Mouse (Mus musculus) hindlimb bud, embryonic 11.5 days (tissue): ENCODE measurements around the gene Atp2a1.
A peak's percentile ranks its signal among the peaks of the same experiment; 100 is the strongest.
"Not testable (repeated sequence)": the region's sequence is repeated elsewhere in the genome, so short reads cannot be mapped to it uniquely, and the experiment has no call there.

Experiments used
- DNase-seq: peaks from one replicate; pipeline ENCODE4 v3.0.0-alpha.2; 2012; ENCODE audit warnings: low read depth, low spot score; ENCODE audit errors: extremely low spot score

Atp2a1 gene

GRCm38 (mm10) chr7:126463004-126463403 lies at the start of gene Atp2a1:
TSS of gene Atp2a1 (minus strand) at chr7:126463108.
- no peak for DNase-seq

DNA sequence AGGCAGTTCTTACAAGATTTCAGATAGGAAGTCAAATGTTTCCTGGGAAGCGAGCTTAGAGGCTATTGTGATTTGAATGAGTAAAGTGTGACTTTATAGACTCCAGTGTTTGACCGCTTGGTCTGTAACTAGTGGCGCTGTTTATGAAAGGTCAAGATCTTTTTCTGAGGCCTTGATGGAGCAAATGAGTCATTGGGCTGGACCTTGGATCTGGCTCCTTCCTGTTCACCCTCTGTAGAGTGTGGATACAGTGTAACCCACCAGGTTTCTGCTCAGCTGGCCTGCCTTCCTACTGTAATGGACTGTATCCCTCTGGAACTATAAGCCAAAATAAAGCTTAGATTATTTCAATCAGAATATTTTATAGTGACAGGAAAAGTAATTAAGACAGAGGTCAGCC lies 48.4 kb upstream of the Atp2a1 start:
- no peak for DNase-seq

DNA sequence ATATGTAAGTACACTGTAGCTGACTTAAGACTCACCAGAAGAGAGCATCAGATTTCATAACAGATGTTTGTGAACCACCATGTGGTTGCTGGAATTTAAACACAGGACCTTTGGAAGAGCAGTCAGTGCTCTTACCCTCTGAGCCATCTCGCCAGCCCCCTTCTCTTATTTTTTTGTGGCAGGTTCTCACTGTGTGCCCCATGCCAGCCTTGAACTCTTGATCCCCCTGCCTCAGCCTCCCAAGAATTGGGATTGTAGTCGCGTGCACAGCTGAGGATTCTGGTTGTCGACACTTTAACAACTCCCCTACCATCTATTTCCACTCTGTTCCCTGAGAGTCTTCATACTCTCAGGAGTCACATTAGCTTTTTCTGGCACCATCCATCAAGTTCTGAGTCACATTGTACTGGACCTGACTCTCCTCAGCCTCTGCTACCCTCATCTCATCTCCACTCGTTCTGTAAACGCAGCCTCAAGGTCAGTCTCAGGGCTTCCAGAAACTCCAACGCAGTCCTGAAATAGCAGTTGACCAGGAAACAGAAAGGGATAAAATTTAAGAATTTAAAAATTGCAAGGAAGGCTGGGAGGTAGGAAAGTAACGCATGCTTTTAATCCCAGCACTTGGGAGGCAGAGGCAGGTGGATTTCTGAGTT lies 44.3 kb upstream of the Atp2a1 start:
- DNase-seq, result no peak

GRCm38 (mm10) chr7:126504913-126505312 lies 42.0 kb upstream of the Atp2a1 start:
- DNase-seq, result no peak

DNA sequence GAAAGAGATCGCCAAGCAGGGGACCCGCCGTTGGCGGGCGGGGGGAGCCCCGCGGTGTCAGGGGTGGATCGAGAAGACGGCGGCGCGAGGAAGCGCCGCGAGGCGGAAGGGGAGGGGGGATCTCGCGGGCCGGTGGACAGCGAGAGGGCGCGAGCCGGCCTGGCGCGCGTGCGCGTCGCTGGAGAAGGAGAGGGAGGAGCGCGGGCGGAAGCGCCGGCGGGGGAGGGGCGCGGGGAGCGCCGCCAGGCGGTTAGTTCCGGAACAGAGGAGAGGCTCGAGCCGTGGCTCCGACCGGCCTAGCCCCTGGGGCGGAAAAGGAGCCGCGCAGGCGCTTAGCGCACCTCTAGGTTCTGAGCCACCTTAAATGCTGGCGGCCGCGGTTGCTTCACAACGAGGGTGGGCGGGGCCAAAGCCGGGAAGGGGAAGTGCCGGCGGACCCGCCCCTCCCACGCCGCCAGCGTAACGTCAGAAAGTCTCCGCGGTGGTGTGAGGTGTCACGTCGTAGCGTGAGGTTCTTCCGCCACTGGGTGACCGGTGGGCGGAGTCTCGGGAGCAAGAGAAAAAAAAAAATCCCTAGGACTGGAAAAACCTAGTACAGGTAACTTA lies 40.5 kb upstream of the Atp2a1 start, which contains the start of gene Atxn2l:
Gene Atxn2l (minus strand): TSS at position 165 of the 606 bp plus-strand sequence.
- DNase-seq, result peak; percentile 92

DNA sequence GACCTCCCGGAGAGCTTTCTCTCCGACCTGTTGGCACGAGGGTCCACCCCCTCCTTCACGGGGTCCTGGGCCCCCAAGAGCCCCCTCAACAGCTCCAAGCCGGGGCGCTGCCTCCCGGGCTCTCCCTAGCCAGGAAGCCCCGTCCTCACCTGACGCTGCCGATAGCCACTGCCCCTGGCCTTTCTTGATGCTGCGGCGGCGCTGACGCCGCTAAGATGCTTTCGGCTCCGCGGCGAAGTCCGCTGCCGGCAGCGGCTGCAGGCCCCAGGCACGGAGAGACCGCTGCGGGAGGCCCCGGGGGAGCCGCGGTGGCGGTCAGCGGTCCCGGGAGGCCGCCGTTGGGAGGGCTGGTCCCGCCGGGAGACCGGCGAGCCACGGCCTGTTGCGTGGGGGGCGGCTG lies 39.8 kb upstream of the Atp2a1 start:
- DNase-seq, result no peak

- DNase-seq, result no peak
Measured at GRCm38 (mm10) chr7:126502023-126502741, 39.3 kb upstream of the Atp2a1 start.

GRCm38 (mm10) chr7:126501684-126502022 lies 38.7 kb upstream of the Atp2a1 start:
- DNase-seq, result no peak

- no peak for DNase-seq
Measured at GRCm38 (mm10) chr7:126499416-126499815, 36.5 kb upstream of the Atp2a1 start.

- DNase-seq, result no peak
Measured at GRCm38 (mm10) chr7:126497966-126498365, 35.1 kb upstream of the Atp2a1 start.

- DNase-seq, result no peak
Measured at GRCm38 (mm10) chr7:126496475-126496874, 33.6 kb upstream of the Atp2a1 start.

DNA sequence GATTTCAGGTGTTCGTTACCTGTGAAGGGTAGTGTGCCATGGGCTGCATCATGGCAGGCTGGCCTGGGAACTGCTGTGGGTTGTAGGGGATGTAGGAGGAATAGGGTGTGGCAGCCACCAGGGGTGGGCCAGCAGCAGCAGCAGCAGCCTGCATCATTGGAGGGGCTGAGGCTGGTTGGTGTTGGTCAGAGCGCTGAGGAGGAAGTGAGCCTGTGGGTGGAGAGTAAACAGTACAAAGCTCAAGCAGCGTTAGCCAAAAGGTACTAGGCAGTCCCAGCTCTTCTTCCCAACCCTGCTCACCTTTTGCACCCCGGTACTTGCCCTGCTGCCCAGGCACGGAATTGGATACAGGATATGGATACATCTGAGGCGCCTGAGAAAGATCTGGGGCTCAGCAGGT lies 31.2 kb upstream of the Atp2a1 start:
- DNase-seq, result no peak

GRCm38 (mm10) chr7:126491973-126492372 lies 29.1 kb upstream of the Atp2a1 start:
- DNase-seq, result no peak

DNA sequence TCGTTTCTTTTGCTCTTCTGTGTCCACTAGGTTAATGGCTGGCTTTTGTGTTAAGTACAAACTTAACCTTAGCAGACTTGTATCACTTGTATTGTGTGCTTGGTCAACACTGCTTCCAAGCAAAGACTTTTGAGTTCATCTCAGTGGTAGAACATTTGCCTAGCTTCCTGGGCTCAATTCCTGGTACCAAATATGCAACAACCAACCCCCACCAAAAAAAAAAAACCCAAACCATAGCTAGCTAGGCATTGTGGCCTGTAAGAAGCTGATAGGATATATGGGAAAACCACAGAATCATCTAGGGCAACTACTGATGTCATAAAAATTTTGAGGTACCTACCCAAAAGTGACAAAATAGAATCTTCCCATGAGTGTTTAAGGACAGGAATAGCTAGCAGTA lies 28.1 kb upstream of the Atp2a1 start:
- DNase-seq, result no peak

- not testable (repeated sequence) for DNase-seq
Measured at GRCm38 (mm10) chr7:126487617-126488385, 24.9 kb upstream of the Atp2a1 start.

DNA sequence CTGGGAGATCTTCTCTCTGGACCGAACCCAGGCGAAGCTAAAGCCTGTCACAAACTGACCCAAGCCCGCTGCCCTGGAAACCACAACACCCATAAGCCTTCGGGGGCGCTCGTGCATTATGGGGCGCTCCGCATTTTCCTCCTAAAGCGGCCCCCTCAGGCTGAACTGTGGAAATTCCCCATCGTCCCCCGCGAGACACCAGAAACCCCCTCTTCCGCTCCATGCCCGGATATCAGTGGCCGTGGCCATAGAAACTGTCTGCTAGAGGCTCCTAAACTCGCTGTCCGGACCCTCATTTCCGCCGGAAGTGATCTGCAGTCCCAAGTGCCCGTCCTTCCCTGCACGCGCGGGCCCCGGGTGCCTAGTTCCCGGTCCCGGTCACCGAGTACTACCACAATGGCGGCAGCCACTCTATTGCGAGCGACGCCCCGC lies 24.2 kb upstream of the Atp2a1 start, which contains the start of gene Tufm:
Gene Tufm (plus strand): TSS at position 310 of the 432 bp plus-strand sequence.
- DNase-seq, result no peak

DNA sequence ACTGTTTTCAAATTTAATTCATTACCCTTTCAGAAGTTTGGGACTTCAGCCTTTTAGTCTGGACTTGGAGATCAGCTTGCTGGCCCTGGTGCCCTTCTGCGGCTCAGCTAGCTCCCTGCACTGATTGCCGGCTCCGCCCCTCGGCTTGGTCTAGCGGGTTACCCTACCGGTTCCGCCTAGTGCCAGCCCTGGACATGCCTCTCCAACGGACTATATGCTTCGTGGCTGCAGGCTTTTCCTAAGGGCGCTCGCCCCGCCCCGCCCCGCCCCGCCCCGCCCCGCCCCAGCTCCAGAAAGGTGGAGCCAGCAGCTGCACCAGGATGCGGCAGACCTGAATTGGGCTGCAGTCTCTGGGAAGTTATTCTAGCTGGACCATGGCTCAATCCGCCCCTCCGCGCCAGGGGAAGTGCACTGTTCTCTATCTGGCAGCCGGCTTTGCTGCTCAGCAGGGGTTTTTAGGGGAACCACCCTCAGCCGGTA lies 19.5 kb upstream of the Atp2a1 start:
- no peak for DNase-seq

DNA sequence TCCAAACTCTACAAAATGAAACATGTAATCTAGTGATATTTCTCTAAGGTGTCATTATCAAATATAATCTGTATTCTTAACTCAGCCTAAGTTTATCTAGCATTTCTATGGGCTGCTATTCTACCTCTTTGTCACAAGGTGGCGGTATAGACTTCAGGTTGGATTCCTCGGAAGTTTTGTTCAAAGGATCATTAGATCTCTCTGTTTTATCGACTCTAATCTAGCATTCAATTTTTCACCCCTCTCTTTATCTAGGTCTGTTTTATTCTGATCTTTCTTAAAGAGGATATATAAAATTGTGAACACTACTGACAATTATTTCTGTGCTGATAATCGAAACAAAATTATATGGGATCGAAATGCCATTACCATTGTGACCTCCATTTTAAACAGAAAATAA lies 18.8 kb upstream of the Atp2a1 start:
- DNase-seq, result no peak

GRCm38 (mm10) chr7:126474993-126475581 lies 12.2 kb upstream of the Atp2a1 start, which contains the start of gene Sh2b1:
TSS of gene Sh2b1 (minus strand) at chr7:126475424.
- no peak for DNase-seq

- no peak for DNase-seq
Measured at GRCm38 (mm10) chr7:126474486-126474955, 11.6 kb upstream of the Atp2a1 start.
